Mouse (Mus musculus): ENCODE measurements around the gene Timm29. TPM values are rescaled to one million over a fixed set of nuclear protein-coding genes. Genes with fewer than 3 reads are reported as not detected.

The Timm29 gene
- polyA plus RNA-seq, 1 experiment from 2014 or later: 63.8 TPM

- Histone ChIP-seq H3K9me3 (ENCODE audit: control insufficient read depth, low read length) (no peaks in the 10 kb centered on the region), H3K27me3 (ENCODE audit: control insufficient read depth, insufficient read depth, low read length) (no peaks in the 10 kb centered on the region), H3K4me1 (ENCODE audit: control insufficient read depth, insufficient read depth, low read length) (no peaks in the 10 kb centered on the region), H3K4me3 (ENCODE audit: low read depth, low read length) (no peak overlapping the region), H3K9ac (ENCODE audit: low read length) (no peak overlapping the region), H3K36me3 (ENCODE audit: control insufficient read depth, insufficient read depth, low read length) (no peaks in the 10 kb centered on the region), H3K27ac (ENCODE audit: low read depth, low read length) (no peak overlapping the region), H3K4me2 (ENCODE audit: low read depth) (no peak overlapping the region)
- ATAC-seq (ENCODE audit: insufficient read depth, low FRiP score, low TSS enrichment) (peak; percentile 58; the same call in 1 of the 2 replicates), DNase-seq (ENCODE audit: low spot score) (peak; percentile 75)
- 46% methylated on average over 10 of the region's 10 CpGs for WGBS
Measured at GRCm38 (mm10) chr9:21601722-21602399, 9.3 kb downstream of the Timm29 start.

GRCm38 (mm10) chr9:21604119-21604518 is 11.6 kb downstream of the Timm29 start:
- Histone ChIP-seq H3K4me3 (ENCODE audit: low read depth, low read length) (no peak overlapping the region), H3K36me3 (ENCODE audit: control insufficient read depth, insufficient read depth, low read length) (no peaks in the 10 kb centered on the region), H3K4me2 (ENCODE audit: low read depth) (no peak overlapping the region), H3K27ac (ENCODE audit: low read depth, low read length) (no peak overlapping the region), H3K27me3 (ENCODE audit: control insufficient read depth, insufficient read depth, low read length) (no peaks in the 10 kb centered on the region), H3K9ac (ENCODE audit: low read length) (no peak overlapping the region), H3K4me1 (ENCODE audit: control insufficient read depth, insufficient read depth, low read length) (no peaks in the 10 kb centered on the region), H3K9me3 (ENCODE audit: control insufficient read depth, low read length) (no peaks in the 10 kb centered on the region)
- 71% methylated on average over 5 of the region's 5 CpGs for WGBS
- no peak for ATAC-seq (ENCODE audit: insufficient read depth, low FRiP score, low TSS enrichment)
- DNase-seq (ENCODE audit: low spot score): no peak

- ATAC-seq (ENCODE audit: insufficient read depth, low FRiP score, low TSS enrichment) (no peak), DNase-seq (ENCODE audit: low spot score) (no peak)
- Histone ChIP-seq H3K4me3 (ENCODE audit: low read depth, low read length) (no peak overlapping the region), H3K4me2 (ENCODE audit: low read depth) (no peak overlapping the region), H3K9ac (ENCODE audit: low read length) (no peak overlapping the region), H3K9me3 (ENCODE audit: control insufficient read depth, low read length) (no peaks in the 10 kb centered on the region), H3K36me3 (ENCODE audit: control insufficient read depth, insufficient read depth, low read length) (no peaks in the 10 kb centered on the region), H3K27me3 (ENCODE audit: control insufficient read depth, insufficient read depth, low read length) (no peaks in the 10 kb centered on the region), H3K27ac (ENCODE audit: low read depth, low read length) (no peak overlapping the region), H3K4me1 (ENCODE audit: control insufficient read depth, insufficient read depth, low read length) (no peaks in the 10 kb centered on the region)
- 74% methylated on average over 5 of the region's 5 CpGs for WGBS
Measured at GRCm38 (mm10) chr9:21605865-21606264, 13.3 kb downstream of the Timm29 start.

- WGBS: 94% methylated on average over 1 of the region's 1 CpGs
- no peak for ATAC-seq (ENCODE audit: insufficient read depth, low FRiP score, low TSS enrichment)
- no peak overlapping the region for H3K4me2 ChIP-seq (ENCODE audit: low read depth)
- H3K27ac ChIP-seq (ENCODE audit: low read depth, low read length): no peak overlapping the region
- H3K4me3 ChIP-seq (ENCODE audit: low read depth, low read length): no peak overlapping the region
- H3K36me3 ChIP-seq (ENCODE audit: control insufficient read depth, insufficient read depth, low read length): no peaks in the 10 kb centered on the region
- no peak overlapping the region for H3K9ac ChIP-seq (ENCODE audit: low read length)
- no peaks in the 10 kb centered on the region for H3K27me3 ChIP-seq (ENCODE audit: control insufficient read depth, insufficient read depth, low read length)
- H3K4me1 ChIP-seq (ENCODE audit: control insufficient read depth, insufficient read depth, low read length): no peaks in the 10 kb centered on the region
- no peaks in the 10 kb centered on the region for H3K9me3 ChIP-seq (ENCODE audit: control insufficient read depth, low read length)
- no peak for DNase-seq (ENCODE audit: low spot score)
Measured at GRCm38 (mm10) chr9:21606648-21607047, 14.1 kb downstream of the Timm29 start.

- Histone ChIP-seq H3K9me3 (ENCODE audit: control insufficient read depth, low read length) (no peaks in the 10 kb centered on the region), H3K27me3 (ENCODE audit: control insufficient read depth, insufficient read depth, low read length) (no peaks in the 10 kb centered on the region), H3K4me2 (ENCODE audit: low read depth) (no peak overlapping the region), H3K9ac (ENCODE audit: low read length) (no peak overlapping the region), H3K27ac (ENCODE audit: low read depth, low read length) (no peak overlapping the region), H3K4me3 (ENCODE audit: low read depth, low read length) (no peak overlapping the region), H3K36me3 (ENCODE audit: control insufficient read depth, insufficient read depth, low read length) (no peaks in the 10 kb centered on the region), H3K4me1 (ENCODE audit: control insufficient read depth, insufficient read depth, low read length) (no peaks in the 10 kb centered on the region)
- DNase-seq (ENCODE audit: low spot score): no peak
- ATAC-seq (ENCODE audit: insufficient read depth, low FRiP score, low TSS enrichment): no peak
- WGBS: 94% methylated on average over 1 of the region's 1 CpGs
Measured at GRCm38 (mm10) chr9:21609861-21610260, 17.3 kb downstream of the Timm29 start.

- Histone ChIP-seq H3K9me3 (ENCODE audit: control insufficient read depth, low read length) (no peaks in the 10 kb centered on the region), H3K9ac (ENCODE audit: low read length) (peak overlapping the region; percentile 73), H3K27ac (ENCODE audit: low read depth, low read length) (peak overlapping the region; percentile 97), H3K27me3 (ENCODE audit: control insufficient read depth, insufficient read depth, low read length) (no peaks in the 10 kb centered on the region), H3K4me3 (ENCODE audit: low read depth, low read length) (peak overlapping the region; percentile 70), H3K4me1 (ENCODE audit: control insufficient read depth, insufficient read depth, low read length) (peaks cover 12% of the 10 kb centered on the region), H3K36me3 (ENCODE audit: control insufficient read depth, insufficient read depth, low read length) (no peaks in the 10 kb centered on the region), H3K4me2 (ENCODE audit: low read depth) (peak overlapping the region; percentile 58)
- DNase-seq (ENCODE audit: low spot score) (no peak), ATAC-seq (ENCODE audit: insufficient read depth, low FRiP score, low TSS enrichment) (no peak)
- WGBS: 77% methylated on average over 15 of the region's 15 CpGs
Measured at GRCm38 (mm10) chr9:21614864-21615616, 22.5 kb downstream of the Timm29 start.

- DNase-seq (ENCODE audit: low spot score) (peak; percentile 100), ATAC-seq (ENCODE audit: insufficient read depth, low FRiP score, low TSS enrichment) (peak; percentile 91)
- Histone ChIP-seq H3K27ac (ENCODE audit: low read depth, low read length) (peak within 1 kb of the TSS; percentile 99), H3K36me3 (ENCODE audit: control insufficient read depth, insufficient read depth, low read length) (no peaks in the 10 kb centered on the region), H3K4me1 (ENCODE audit: control insufficient read depth, insufficient read depth, low read length) (peaks cover 12% of the 10 kb centered on the region), H3K4me3 (ENCODE audit: low read depth, low read length) (peak within 1 kb of the TSS; percentile 70), H3K9me3 (ENCODE audit: control insufficient read depth, low read length) (no peaks in the 10 kb centered on the region), H3K9ac (ENCODE audit: low read length) (peak within 1 kb of the TSS; percentile 95), H3K4me2 (ENCODE audit: low read depth) (peak within 1 kb of the TSS; percentile 58), H3K27me3 (ENCODE audit: control insufficient read depth, insufficient read depth, low read length) (no peaks in the 10 kb centered on the region)
- 1% methylated on average over 38 of the region's 45 CpGs for whole genome bisulfite sequencing
Measured at GRCm38 (mm10) chr9:21615617-21616231, 23.2 kb downstream of the Timm29 start, which contains the start of gene Smarca4. Gene Smarca4, plus strand, starts transcription at chr9:21616169.

GRCm38 (mm10) chr9:21616232-21616781 is 23.8 kb downstream of the Timm29 start:
- DNase-seq (ENCODE audit: low spot score) (peak; percentile 94), ATAC-seq (ENCODE audit: insufficient read depth, low FRiP score, low TSS enrichment) (peak; percentile 91)
- Histone ChIP-seq H3K9me3 (ENCODE audit: control insufficient read depth, low read length) (no peaks in the 10 kb centered on the region), H3K4me1 (ENCODE audit: control insufficient read depth, insufficient read depth, low read length) (peaks cover 12% of the 10 kb centered on the region), H3K36me3 (ENCODE audit: control insufficient read depth, insufficient read depth, low read length) (no peaks in the 10 kb centered on the region), H3K27me3 (ENCODE audit: control insufficient read depth, insufficient read depth, low read length) (no peaks in the 10 kb centered on the region), H3K4me3 (ENCODE audit: low read depth, low read length) (peak overlapping the region; percentile 70), H3K9ac (ENCODE audit: low read length) (peak overlapping the region; percentile 95), H3K4me2 (ENCODE audit: low read depth) (peak overlapping the region; percentile 58), H3K27ac (ENCODE audit: low read depth, low read length) (peak overlapping the region; percentile 99)
- under 1% methylated on average over 53 of the region's 57 CpGs for WGBS
